Mouse (Mus musculus) embryonic facial prominence, embryonic 13.5 days (tissue): Measurements from ENCODE around the gene Nipsnap2. TPM values are rescaled to one million over a fixed set of nuclear protein-coding genes. Genes with fewer than 3 reads are reported as not detected.
A peak's percentile ranks its signal among the peaks of the same experiment; 100 is the strongest.
"Not testable (repeated sequence)": the region's sequence is repeated elsewhere in the genome, so short reads cannot be mapped to it uniquely, and the experiment has no call there.

Experiments
- ATAC-seq: fragments of 200-750 bp; cut with Nextera tagmentation; 2 replicates; pipeline ENCODE4 v1.8.0; 2017; ENCODE audit warnings: low read depth; ENCODE audit not compliant: insufficient number of reproducible peaks, insufficient read depth, low FRiP score, low TSS enrichment
- H3K27ac ChIP-seq: fragments of 300-500 bp; sonication (generic); 2 replicates; pipeline ENCODE4 v1.5.1; 2015; ENCODE audit warnings: moderate library complexity, mild to moderate bottlenecking, inconsistent platforms
- H3K27me3 ChIP-seq: fragments of 300-500 bp; sonication (generic); 2 replicates; pipeline ENCODE4 v1.6.1; 2015; ENCODE audit warnings: mild to moderate bottlenecking, inconsistent platforms
- H3K36me3 ChIP-seq: fragments of 300-500 bp; sonication (generic); 2 replicates; pipeline ENCODE4 v1.6.1; 2015; ENCODE audit warnings: mild to moderate bottlenecking, inconsistent platforms
- H3K4me1 ChIP-seq: fragments of 300-500 bp; sonication (generic); 2 replicates; pipeline ENCODE4 v1.6.1; 2015; ENCODE audit warnings: inconsistent platforms
- H3K4me2 ChIP-seq: fragments of 300-500 bp; sonication (generic); 2 replicates; pipeline ENCODE4 v1.6.1; 2015; ENCODE audit warnings: moderate library complexity, mild to moderate bottlenecking, inconsistent platforms
- H3K4me3 ChIP-seq: fragments of 300-500 bp; sonication (generic); 2 replicates; pipeline ENCODE4 v1.5.1; 2015; ENCODE audit warnings: mild to moderate bottlenecking, inconsistent platforms
- H3K9ac ChIP-seq: fragments of 300-500 bp; sonication (generic); 2 replicates; pipeline ENCODE4 v1.6.1; 2015; ENCODE audit warnings: mild to moderate bottlenecking, inconsistent platforms
- H3K9me3 ChIP-seq: fragments of 300-500 bp; sonication (generic); 2 replicates; pipeline ENCODE4 v1.6.1; 2016; ENCODE audit warnings: inconsistent platforms
- WGBS: fragments of 180-500 bp; shearing (Covaris S2); methylation state at CpG from one replicate; pipeline ENCODE4 v1.1.7; 2015; ENCODE audit warnings: mixed read lengths; 5-methylcytosine and 5-hydroxymethylcytosine counted together
- polyA plus RNA-seq: library from polyadenylated mRNA; unstranded; fragments of >200 nt; fragmentation: Nextera tagmentation; extraction: Ambion mirVana; gene quantifications from 2 replicates; pipeline ENCODE4 v1.2.1, GENCODE M21; 2015

The Nipsnap2 gene
- 112 and 113 TPM in 2 replicates for polyA plus RNA-seq

DNA sequence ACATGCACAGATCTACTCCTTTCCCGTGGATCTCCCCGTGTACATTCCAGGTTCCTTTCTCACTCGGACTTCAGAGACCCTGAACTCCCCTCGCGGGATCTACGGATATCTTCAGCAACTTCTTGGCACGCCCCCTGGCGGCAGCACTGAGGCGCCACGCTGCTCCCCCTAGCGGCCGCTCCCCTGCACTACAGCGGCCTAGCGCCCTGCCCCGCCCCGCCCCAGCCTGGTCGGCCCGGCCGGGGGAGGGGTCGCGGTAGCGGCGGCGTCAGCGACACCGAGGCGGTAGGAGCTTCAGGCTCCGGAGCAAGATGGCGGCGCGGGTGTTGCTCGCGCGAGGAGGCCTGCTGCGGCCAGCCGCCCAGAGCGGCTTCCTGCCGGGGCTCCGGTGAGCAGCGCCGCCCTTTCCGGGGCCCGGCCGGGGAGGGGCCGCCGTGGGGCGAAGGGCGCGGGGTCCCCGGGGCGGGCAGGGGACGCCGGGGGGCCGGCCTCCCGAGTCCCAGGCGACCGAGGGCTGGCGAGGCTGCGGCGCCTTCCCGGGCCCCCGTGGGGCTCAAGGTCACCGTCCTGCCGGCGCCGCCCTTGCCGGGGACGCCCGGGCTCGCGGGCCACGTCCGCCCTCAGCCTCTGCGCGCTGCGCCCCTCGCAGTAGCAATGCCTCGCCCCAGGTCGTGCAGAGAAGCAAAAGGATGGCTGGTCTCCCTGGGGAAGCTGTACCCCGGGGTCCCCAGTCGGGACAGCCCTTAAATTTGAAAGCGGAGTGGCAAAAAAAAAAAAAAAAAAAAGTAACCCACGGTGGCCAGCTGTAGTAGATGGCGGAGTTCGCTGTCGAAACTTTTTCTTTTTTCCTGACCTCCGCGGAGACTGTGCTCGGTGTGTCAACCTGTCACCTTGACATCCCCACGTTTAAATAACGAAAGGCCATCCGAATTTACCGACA lies at the start of gene Nipsnap2:
Gene Nipsnap2 (plus strand): TSS at position 230 of the 940 bp plus-strand sequence.
- under 1% methylated on average over 74 of the region's 93 CpGs for WGBS
- H3K9me3 ChIP-seq, result no peaks in the 10 kb centered on the region
- H3K4me3 ChIP-seq, result peak within 1 kb of the TSS; percentile 81
- peaks cover 44% of the 10 kb centered on the region for H3K4me1 ChIP-seq
- H3K36me3 ChIP-seq, result peaks cover 2% of the 10 kb centered on the region
- H3K9ac ChIP-seq, result peak within 1 kb of the TSS; percentile 92
- H3K27me3 ChIP-seq, result no peaks in the 10 kb centered on the region
- peak within 1 kb of the TSS; percentile 62 for H3K4me2 ChIP-seq
- ATAC-seq, result peak; percentile 91
- peak within 1 kb of the TSS; percentile 96 for H3K27ac ChIP-seq

DNA sequence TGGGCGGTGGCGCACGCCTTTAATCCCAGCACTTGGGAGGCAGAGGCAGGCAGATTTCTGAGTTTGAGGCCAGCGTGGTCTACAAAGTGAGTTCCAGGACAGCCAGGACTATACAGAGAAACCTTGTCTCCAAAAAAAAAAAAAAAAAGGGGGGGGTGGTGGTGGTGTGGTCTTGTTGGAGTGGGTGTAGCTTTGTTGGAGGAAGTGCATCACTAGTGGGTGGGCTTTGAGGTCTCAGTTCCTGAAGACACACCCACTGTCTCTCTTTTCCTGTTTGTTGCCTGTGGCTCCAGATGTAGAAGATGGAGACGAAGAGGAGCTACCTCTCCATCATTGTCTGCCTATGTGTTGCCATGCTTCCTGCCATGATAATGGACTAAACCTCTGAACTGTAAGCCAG lies 39.7 kb upstream of the Nipsnap2 start:
- H3K4me2 ChIP-seq, H3K9me3 ChIP-seq, H3K4me1 ChIP-seq, ATAC-seq, H3K36me3 ChIP-seq, H3K27me3 ChIP-seq, H3K27ac ChIP-seq, H3K4me3 ChIP-seq, H3K9ac ChIP-seq: not testable (repeated sequence)
- WGBS, result 96% methylated on average over 5 of the region's 5 CpGs

DNA sequence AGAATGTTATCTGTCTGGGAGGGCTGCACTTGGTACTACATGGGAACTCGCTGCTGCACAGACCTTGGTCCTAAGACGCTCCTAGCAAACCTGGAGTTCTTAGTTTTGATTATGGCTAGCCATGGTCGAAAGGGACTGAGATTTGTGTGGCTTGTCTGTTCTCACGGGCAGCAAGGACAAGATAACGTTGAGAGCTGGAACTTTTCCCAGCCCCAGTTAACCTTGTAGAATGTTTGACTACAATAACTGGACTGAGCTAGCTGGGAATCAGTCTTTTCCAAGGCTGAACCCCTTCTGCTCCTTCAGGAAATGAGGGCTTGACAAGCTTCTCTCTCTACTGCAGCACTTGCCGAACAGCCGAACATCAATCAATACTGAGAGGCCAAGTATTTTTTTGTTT lies 37.2 kb upstream of the Nipsnap2 start:
- WGBS, result 86% methylated on average over 7 of the region's 7 CpGs
- H3K27me3 ChIP-seq, result 0 out of 2 replicates have a peak, but pooled peaks cover 2% of the 10 kb centered on the region
- H3K9ac ChIP-seq, result no peak overlapping the region
- no peak overlapping the region for H3K4me2 ChIP-seq
- H3K9me3 ChIP-seq, result no peaks in the 10 kb centered on the region
- no peaks in the 10 kb centered on the region for H3K36me3 ChIP-seq
- ATAC-seq, result no peak
- no peak overlapping the region for H3K4me3 ChIP-seq
- no peaks in the 10 kb centered on the region for H3K4me1 ChIP-seq
- no peak overlapping the region for H3K27ac ChIP-seq

- Histone ChIP-seq H3K4me1 (no peaks in the 10 kb centered on the region), H3K4me2 (no peak overlapping the region), H3K27me3 (no peaks in the 10 kb centered on the region), H3K4me3 (no peak overlapping the region), H3K9ac (no peak overlapping the region), H3K9me3 (no peaks in the 10 kb centered on the region), H3K36me3 (no peaks in the 10 kb centered on the region), H3K27ac (no peak overlapping the region)
- 55% methylated on average over 3 of the region's 3 CpGs for WGBS
- no peak for ATAC-seq
Measured at GRCm38 (mm10) chr5:129690528-129690927, 34.3 kb upstream of the Nipsnap2 start.

DNA sequence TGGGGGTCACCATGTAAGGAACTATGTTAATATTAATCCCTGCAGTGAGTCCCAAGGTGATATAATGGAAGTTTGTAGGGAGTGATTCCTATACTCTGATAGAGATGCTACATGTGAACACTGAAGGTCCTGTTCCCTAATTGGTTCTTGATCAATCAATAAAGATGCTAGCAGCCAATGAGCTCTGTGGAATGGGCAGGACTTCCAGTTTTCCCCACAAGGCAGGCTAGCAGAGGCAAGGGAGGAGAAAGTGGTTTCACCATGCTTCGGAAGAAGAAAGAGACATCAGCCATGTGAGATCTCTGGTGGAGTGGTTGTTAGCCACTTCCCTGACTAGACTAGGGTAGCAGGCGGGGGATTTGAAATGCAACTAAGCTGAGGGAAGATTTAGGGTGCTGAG lies 24.4 kb upstream of the Nipsnap2 start:
- H3K4me2 ChIP-seq, result peak overlapping the region; percentile 33
- H3K4me3 ChIP-seq, result peak overlapping the region; percentile 14
- WGBS, result 31% methylated on average over 2 of the region's 2 CpGs

GRCm38 (mm10) chr5:129701706-129702105 lies 23.2 kb upstream of the Nipsnap2 start:
- Histone ChIP-seq H3K36me3 (no peaks in the 10 kb centered on the region), H3K9me3 (no peaks in the 10 kb centered on the region), H3K4me2 (no peak overlapping the region), H3K4me1 (no peaks in the 10 kb centered on the region), H3K27me3 (peaks cover 18% of the 10 kb centered on the region), H3K27ac (no peak overlapping the region), H3K4me3 (no peak overlapping the region), H3K9ac (no peak overlapping the region)
- 84% methylated on average over 1 of the region's 1 CpGs for WGBS
- no peak for ATAC-seq

More for the DNA sequence above, 24.4 kb upstream of the Nipsnap2 start:
- ATAC-seq, result no peak
- Histone ChIP-seq H3K27ac (no peak overlapping the region), H3K36me3 (no peaks in the 10 kb centered on the region), H3K27me3 (peaks cover 20% of the 10 kb centered on the region), H3K9ac (no peak overlapping the region), H3K9me3 (no peaks in the 10 kb centered on the region), H3K4me1 (no peaks in the 10 kb centered on the region)

- ATAC-seq, result no peak
- Histone ChIP-seq H3K9me3 (no peaks in the 10 kb centered on the region), H3K9ac (no peak overlapping the region), H3K36me3 (no peaks in the 10 kb centered on the region), H3K4me2 (no peak overlapping the region), H3K27ac (no peak overlapping the region), H3K27me3 (peaks cover 18% of the 10 kb centered on the region), H3K4me3 (no peak overlapping the region), H3K4me1 (no peaks in the 10 kb centered on the region)
Measured at GRCm38 (mm10) chr5:129703368-129703767, 21.5 kb upstream of the Nipsnap2 start.

DNA sequence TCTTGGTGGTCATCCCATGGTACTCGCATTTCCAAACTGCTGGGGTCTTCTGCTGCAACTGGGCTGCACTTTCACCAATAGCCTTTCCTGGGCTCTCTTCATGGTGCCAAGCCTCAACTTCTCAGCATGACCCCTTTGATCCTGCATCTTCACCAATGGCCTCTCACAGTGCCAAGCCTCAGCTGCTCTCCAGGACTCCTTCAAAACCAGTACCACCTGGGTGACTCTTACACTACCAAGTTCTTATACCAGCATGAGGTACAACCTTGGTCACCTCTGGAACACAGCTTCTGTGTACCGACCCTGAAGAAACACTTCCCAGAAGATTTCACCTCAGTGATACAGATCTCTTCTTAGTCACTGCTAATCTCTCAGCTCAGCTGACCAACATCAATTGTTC lies 16.5 kb upstream of the Nipsnap2 start, which contains the start of gene Sept14:
Gene Sept14 (minus strand): TSS at position 101 of the 400 bp plus-strand sequence.
- WGBS, result 62% methylated on average over 2 of the region's 2 CpGs
- Histone ChIP-seq H3K9ac (no peak within 1 kb of the TSS), H3K9me3 (no peaks in the 10 kb centered on the region), H3K4me2 (no peak within 1 kb of the TSS), H3K27me3 (peaks cover 10% of the 10 kb centered on the region), H3K4me1 (no peaks in the 10 kb centered on the region), H3K36me3 (no peaks in the 10 kb centered on the region), H3K4me3 (no peak within 1 kb of the TSS), H3K27ac (no peak within 1 kb of the TSS)
- no peak for ATAC-seq

GRCm38 (mm10) chr5:129715326-129715861 lies 9.5 kb upstream of the Nipsnap2 start, which contains the start of gene Mrps17:
Mrps17 (plus strand) TSS chr5:129715497.
- Histone ChIP-seq H3K4me2 (peak within 1 kb of the TSS; percentile 85), H3K4me3 (peak within 1 kb of the TSS; percentile 85), H3K36me3 (peaks cover 39% of the 10 kb centered on the region), H3K4me1 (peaks cover 8% of the 10 kb centered on the region), H3K9me3 (no peaks in the 10 kb centered on the region), H3K27me3 (peaks cover 6% of the 10 kb centered on the region; the same call in 1 of the 2 replicates), H3K9ac (peak within 1 kb of the TSS; percentile 89), H3K27ac (no peak within 1 kb of the TSS; the same call in 1 of the 2 replicates)
- WGBS, result under 1% methylated on average over 33 of the region's 33 CpGs
- ATAC-seq, result peak; percentile 88

- peaks cover 39% of the 10 kb centered on the region for H3K36me3 ChIP-seq
- peaks cover 6% of the 10 kb centered on the region; the same call in 1 of the 2 replicates for H3K27me3 ChIP-seq
- H3K4me3 ChIP-seq, result no peak overlapping the region
- no peak overlapping the region for H3K4me2 ChIP-seq
- no peak for ATAC-seq
- peaks cover 8% of the 10 kb centered on the region for H3K4me1 ChIP-seq
- H3K27ac ChIP-seq, result no peak overlapping the region
- H3K9me3 ChIP-seq, result no peaks in the 10 kb centered on the region
- 79% methylated on average over 9 of the region's 9 CpGs for WGBS
- no peak overlapping the region for H3K9ac ChIP-seq
Measured at GRCm38 (mm10) chr5:129717016-129717415, 7.8 kb upstream of the Nipsnap2 start.

DNA sequence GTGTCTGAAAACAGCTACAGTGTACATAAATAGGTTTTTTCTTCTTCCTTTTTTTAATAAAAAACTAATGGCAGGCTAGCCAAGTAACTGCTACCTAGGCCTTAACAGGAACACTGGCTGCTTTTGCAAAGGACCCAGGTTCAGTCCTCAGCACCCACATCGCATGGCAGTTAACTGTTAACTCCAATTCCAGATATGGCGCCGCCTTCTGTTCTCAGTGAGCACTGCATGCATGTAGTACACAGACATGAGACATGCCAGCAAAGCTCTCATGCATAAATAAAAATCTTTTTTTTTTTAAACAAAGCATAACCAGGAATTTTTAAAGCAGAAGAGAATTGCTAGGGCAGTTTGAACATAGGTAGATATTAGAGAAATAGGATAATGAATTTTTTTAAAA lies 4.7 kb upstream of the Nipsnap2 start:
- H3K4me3 ChIP-seq, result no peak overlapping the region
- H3K9ac ChIP-seq, result no peak overlapping the region
- no peaks in the 10 kb centered on the region for H3K9me3 ChIP-seq

More for the DNA sequence above, 4.7 kb upstream of the Nipsnap2 start:
- no peak for ATAC-seq
- peaks cover 39% of the 10 kb centered on the region for H3K36me3 ChIP-seq
- no peak overlapping the region for H3K27ac ChIP-seq
- no peaks in the 10 kb centered on the region for H3K27me3 ChIP-seq
- no peak overlapping the region for H3K4me2 ChIP-seq
- H3K4me1 ChIP-seq, result peaks cover 11% of the 10 kb centered on the region
- WGBS, result 81% methylated on average over 3 of the region's 3 CpGs
